Mouse (Mus musculus): ENCODE measurements around the gene Rnf144a.
"Not testable (repeated sequence)": the region's sequence is repeated elsewhere in the genome, so short reads cannot be mapped to it uniquely, and the experiment has no call there.

The Rnf144a gene

GRCm38 (mm10) chr12:26415104-26415771 is at the start of gene Rnf144a:
Rnf144a (minus strand) TSS chr12:26415254.
- peak; percentile 76 for ATAC-seq (ENCODE audit: insufficient number of reproducible peaks, low FRiP score, low TSS enrichment)

- no peak for ATAC-seq (ENCODE audit: insufficient number of reproducible peaks, low FRiP score, low TSS enrichment)
Observed at GRCm38 (mm10) chr12:26460091-26460490, 45.0 kb upstream of the Rnf144a start.

- no peak for ATAC-seq (ENCODE audit: insufficient number of reproducible peaks, low FRiP score, low TSS enrichment)
Observed at GRCm38 (mm10) chr12:26456028-26456698, 41.1 kb upstream of the Rnf144a start, which contains the start of gene Rsad2. Rsad2 (minus strand) TSS chr12:26456452.

- no peak for ATAC-seq (ENCODE audit: insufficient number of reproducible peaks, low FRiP score, low TSS enrichment)
Observed at GRCm38 (mm10) chr12:26454682-26455081, 39.6 kb upstream of the Rnf144a start.

GRCm38 (mm10) chr12:26452951-26453350 is 37.9 kb upstream of the Rnf144a start:
- ATAC-seq (ENCODE audit: insufficient number of reproducible peaks, low FRiP score, low TSS enrichment) = no peak

GRCm38 (mm10) chr12:26451150-26451549 is 36.1 kb upstream of the Rnf144a start:
- ATAC-seq (ENCODE audit: insufficient number of reproducible peaks, low FRiP score, low TSS enrichment) = no peak

- ATAC-seq (ENCODE audit: insufficient number of reproducible peaks, low FRiP score, low TSS enrichment) = no peak
Observed at GRCm38 (mm10) chr12:26449483-26449882, 34.4 kb upstream of the Rnf144a start.

- no peak for ATAC-seq (ENCODE audit: insufficient number of reproducible peaks, low FRiP score, low TSS enrichment)
Observed at GRCm38 (mm10) chr12:26446377-26447045, 31.5 kb upstream of the Rnf144a start.

GRCm38 (mm10) chr12:26444511-26444910 is 29.5 kb upstream of the Rnf144a start:
- no peak for ATAC-seq (ENCODE audit: insufficient number of reproducible peaks, low FRiP score, low TSS enrichment)

GRCm38 (mm10) chr12:26444054-26444453 is 29.0 kb upstream of the Rnf144a start:
- ATAC-seq (ENCODE audit: insufficient number of reproducible peaks, low FRiP score, low TSS enrichment) = peak; percentile 49; the same call in 1 of the 2 replicates

GRCm38 (mm10) chr12:26439366-26439765 is 24.3 kb upstream of the Rnf144a start:
- no peak for ATAC-seq (ENCODE audit: insufficient number of reproducible peaks, low FRiP score, low TSS enrichment)

GRCm38 (mm10) chr12:26437950-26438349 is 22.9 kb upstream of the Rnf144a start:
- ATAC-seq (ENCODE audit: insufficient number of reproducible peaks, low FRiP score, low TSS enrichment) = 0 out of 2 replicates have a peak, but pooled peaks have one; percentile 58

- ATAC-seq (ENCODE audit: insufficient number of reproducible peaks, low FRiP score, low TSS enrichment) = no peak
Observed at GRCm38 (mm10) chr12:26436334-26436733, 21.3 kb upstream of the Rnf144a start.

GRCm38 (mm10) chr12:26428771-26429170 is 13.7 kb upstream of the Rnf144a start:
- not testable (repeated sequence) for ATAC-seq (ENCODE audit: insufficient number of reproducible peaks, low FRiP score, low TSS enrichment)

- no peak for ATAC-seq (ENCODE audit: insufficient number of reproducible peaks, low FRiP score, low TSS enrichment)
Observed at GRCm38 (mm10) chr12:26424841-26425240, 9.8 kb upstream of the Rnf144a start.

GRCm38 (mm10) chr12:26418322-26418721 is 3.3 kb upstream of the Rnf144a start:
- ATAC-seq (ENCODE audit: insufficient number of reproducible peaks, low FRiP score, low TSS enrichment) = no peak

- ATAC-seq (ENCODE audit: insufficient number of reproducible peaks, low FRiP score, low TSS enrichment) = no peak
Observed at GRCm38 (mm10) chr12:26416636-26417295, 1.7 kb upstream of the Rnf144a start.

GRCm38 (mm10) chr12:26414451-26415103 is 477 bp downstream of the Rnf144a start:
- peak; percentile 54 for ATAC-seq (ENCODE audit: insufficient number of reproducible peaks, low FRiP score, low TSS enrichment)

GRCm38 (mm10) chr12:26413961-26414411 is 1.1 kb downstream of the Rnf144a start:
- ATAC-seq (ENCODE audit: insufficient number of reproducible peaks, low FRiP score, low TSS enrichment) = no peak

GRCm38 (mm10) chr12:26412802-26413201 is 2.3 kb downstream of the Rnf144a start:
- ATAC-seq (ENCODE audit: insufficient number of reproducible peaks, low FRiP score, low TSS enrichment) = no peak

Data from cerebellum, adult (tissue).